Mouse (Mus musculus) erythroid progenitor cell, adult 5-6 weeks (primary cell): ENCODE measurements around the gene Olfr43. TPM values are rescaled to one million over a fixed set of nuclear protein-coding genes. Genes with fewer than 3 reads are reported as not detected.

Experiments
- ATAC-seq: replicated peaks from 2 replicates; pipeline ENCODE4 v1.8.0; 2016; ENCODE audit warnings: moderate number of reproducible peaks, mild to moderate bottlenecking, moderate TSS enrichment, inconsistent platforms; ENCODE audit not compliant: poor library complexity, low FRiP score, severe bottlenecking
- total RNA-seq, 2 experiments: library from RNA; stranded (forward) in 1 of 2; stranded (reverse) in 1 of 2; fragments of 150-400 nt in 1 of 2; fragments of 186-747, 209-891 nt in 1 of 2; gene quantifications; 2 replicates each; pipeline versions ENCODE4 v1.2.3 to v1.2.4; 2015 to 2017; ENCODE audit warnings: low replicate concordance in 2 of 2

Gene Olfr43
- total RNA-seq (2015; ENCODE audit: low replicate concordance), result not detected in 2 replicates
- total RNA-seq (2017; ENCODE audit: low replicate concordance), result not detected in 2 replicates

- ATAC-seq, result no peak
Measured at GRCm38 (mm10) chr11:74211279-74211678, at the start of gene Olfr43. TSS of gene Olfr43 (minus strand) at chr11:74211379.

GRCm38 (mm10) chr11:74259508-74259907 is 48.3 kb upstream of the Olfr43 start, which contains the start of gene Olfr406:
TSS of gene Olfr406 (plus strand) at chr11:74259808.
- ATAC-seq, result no peak

- ATAC-seq, result no peak
Measured at GRCm38 (mm10) chr11:74241201-74241600, 30.0 kb upstream of the Olfr43 start.

- no peak for ATAC-seq
Measured at GRCm38 (mm10) chr11:74185949-74186348, 25.2 kb downstream of the Olfr43 start, which contains the start of gene Olfr403. TSS of gene Olfr403 (plus strand) at chr11:74186249.

GRCm38 (mm10) chr11:74183745-74184144 is 27.4 kb downstream of the Olfr43 start:
- ATAC-seq, result no peak

GRCm38 (mm10) chr11:74183168-74183567 is 28.0 kb downstream of the Olfr43 start:
- no peak for ATAC-seq

- ATAC-seq, result no peak
Measured at GRCm38 (mm10) chr11:74168771-74169170, 42.4 kb downstream of the Olfr43 start.

Other genes starting within 250 kb of the Olfr43 start
- not detected in 2 replicates for gene Olfr398, start 221.0 kb downstream of the Olfr43 start, total RNA-seq (2015; ENCODE audit: low replicate concordance)
- gene Olfr398, start 221.0 kb downstream of the Olfr43 start, total RNA-seq (2017; ENCODE audit: low replicate concordance), result not detected in 2 replicates
- gene Olfr139, start 154.8 kb downstream of the Olfr43 start, total RNA-seq (2015; ENCODE audit: low replicate concordance), result not detected in 2 replicates
- not detected in 2 replicates for gene Olfr139, start 154.8 kb downstream of the Olfr43 start, total RNA-seq (2017; ENCODE audit: low replicate concordance)
- gene Olfr399, start 154.8 kb downstream of the Olfr43 start, total RNA-seq (2015; ENCODE audit: low replicate concordance), result not detected in 2 replicates
- gene Olfr399, start 154.8 kb downstream of the Olfr43 start, total RNA-seq (2017; ENCODE audit: low replicate concordance), result not detected in 2 replicates
- not detected in 2 replicates for gene Zfp616, start 141.4 kb downstream of the Olfr43 start, total RNA-seq (2015; ENCODE audit: low replicate concordance)
- not detected in 2 replicates for gene Zfp616, start 141.4 kb downstream of the Olfr43 start, total RNA-seq (2017; ENCODE audit: low replicate concordance)
- not detected in 2 replicates for gene Olfr401, start 97.7 kb downstream of the Olfr43 start, total RNA-seq (2015; ENCODE audit: low replicate concordance)
- not detected in 2 replicates for gene Olfr401, start 97.7 kb downstream of the Olfr43 start, total RNA-seq (2017; ENCODE audit: low replicate concordance)
- gene Olfr402, start 57.9 kb downstream of the Olfr43 start, total RNA-seq (2015; ENCODE audit: low replicate concordance), result not detected in 2 replicates
- not detected in 2 replicates for gene Olfr402, start 57.9 kb downstream of the Olfr43 start, total RNA-seq (2017; ENCODE audit: low replicate concordance)
- gene Olfr403, start 25.1 kb downstream of the Olfr43 start, total RNA-seq (2015; ENCODE audit: low replicate concordance), result not detected in 2 replicates
- gene Olfr403, start 25.1 kb downstream of the Olfr43 start, total RNA-seq (2017; ENCODE audit: low replicate concordance), result not detected in 2 replicates
- not detected in 2 replicates for gene Olfr406, start 48.4 kb upstream of the Olfr43 start, total RNA-seq (2015; ENCODE audit: low replicate concordance)
- not detected in 2 replicates for gene Olfr406, start 48.4 kb upstream of the Olfr43 start, total RNA-seq (2017; ENCODE audit: low replicate concordance)
- gene Olfr59, start 72.4 kb upstream of the Olfr43 start, total RNA-seq (2015; ENCODE audit: low replicate concordance), result not detected in 2 replicates
- not detected in 2 replicates for gene Olfr59, start 72.4 kb upstream of the Olfr43 start, total RNA-seq (2017; ENCODE audit: low replicate concordance)
- not detected in 2 replicates for gene Olfr410, start 126.7 kb upstream of the Olfr43 start, total RNA-seq (2015; ENCODE audit: low replicate concordance)
- not detected in 2 replicates for gene Olfr410, start 126.7 kb upstream of the Olfr43 start, total RNA-seq (2017; ENCODE audit: low replicate concordance)
- not detected in 2 replicates for gene Olfr411, start 141.3 kb upstream of the Olfr43 start, total RNA-seq (2015; ENCODE audit: low replicate concordance)
- gene Olfr411, start 141.3 kb upstream of the Olfr43 start, total RNA-seq (2017; ENCODE audit: low replicate concordance), result not detected in 2 replicates
- gene Olfr412, start 150.7 kb upstream of the Olfr43 start, total RNA-seq (2015; ENCODE audit: low replicate concordance), result not detected in 2 replicates
- gene Olfr412, start 150.7 kb upstream of the Olfr43 start, total RNA-seq (2017; ENCODE audit: low replicate concordance), result not detected in 2 replicates